Comparison of ENCODE assay signal across 27 mouse cellular contexts in genomic region chr6:87743281-87743680, GRCm38 (mm10). TPM values are rescaled to one million over a fixed set of nuclear protein-coding genes. Genes with fewer than 3 reads are reported as not detected.
DNase-seq lines count a peak whose midpoint lies in the region; ATAC-seq lines count a peak whose summit lies in the region.
"Had no signal": no experiment of that assay in that cellular context is flagged by ENCODE, and none has a peak within 500 bp of the region (broad histone marks: within the 10 kb centered on the region; RNA-seq: fewer than 3 reads in every experiment).

No protein-coding gene starts in this region.

- ATAC-seq in heart, embryonic 11.5 days (replicated peaks; ENCODE audit: insufficient number of reproducible peaks, low FRiP score, low TSS enrichment), result no peak
- no peak for ATAC-seq in liver, embryonic 13.5 days (ENCODE audit: low read depth)
- no peak for ATAC-seq in liver, embryonic 12.5 days
- ATAC-seq: forebrain, postnatal 0 days; inflammation-experienced regulatory T-cells, adult 6 months had no signal

- intact Hi-C loops in gastrocnemius, postnatal 14 days (cut with DNase I; ENCODE audit: low total_unique reads), result no loop called here
- intact Hi-C loops in left cerebral cortex, postnatal 36 days (cut with DNase I), result no loop called here

- H3K4me1 ChIP-seq in heart, embryonic 11.5 days (ENCODE audit: control insufficient read depth, insufficient read depth, low read length), result peaks cover 22% of the 10 kb centered on the region
- H3K4me1 ChIP-seq in liver, embryonic 13.5 days (replicated peaks), result peaks cover 96% of the 10 kb centered on the region
- H3K4me1 ChIP-seq in liver, embryonic 12.5 days, result peaks cover 96% of the 10 kb centered on the region

- H3K4me3 ChIP-seq in heart, embryonic 11.5 days (ENCODE audit: low read depth, low read length), result no peak overlapping the region
- H3K4me3 ChIP-seq in liver, embryonic 13.5 days (replicated peaks), result no peak overlapping the region
- H3K4me3 ChIP-seq in liver, embryonic 12.5 days, result no peak overlapping the region
- H3K4me3 ChIP-seq: erythroblast, embryonic 14.5 days; forebrain, embryonic 12.5 days; heart, embryonic 15.5 days; hindbrain, embryonic 10.5 days; hindbrain, embryonic 15.5 days; kidney, embryonic 15.5 days; left cerebral cortex, adult 2 months; limb, embryonic 15.5 days; midbrain, embryonic 12.5 days had no signal

- no peaks in the 10 kb centered on the region for H3K36me3 ChIP-seq in heart, embryonic 11.5 days (ENCODE audit: control insufficient read depth, insufficient read depth, low read length)
- no peaks in the 10 kb centered on the region for H3K36me3 ChIP-seq in liver, embryonic 13.5 days
- no peaks in the 10 kb centered on the region for H3K36me3 ChIP-seq in liver, embryonic 12.5 days
- H3K36me3 ChIP-seq: forebrain, embryonic 12.5 days; heart, embryonic 15.5 days; hindbrain, embryonic 15.5 days; kidney, embryonic 15.5 days; limb, embryonic 15.5 days; midbrain, embryonic 12.5 days had no signal

- no peak overlapping the region for H3K4me2 ChIP-seq in heart, embryonic 11.5 days
- no peak overlapping the region for H3K4me2 ChIP-seq in liver, embryonic 13.5 days
- no peak overlapping the region for H3K4me2 ChIP-seq in liver, embryonic 12.5 days
- H3K4me2 ChIP-seq: forebrain, embryonic 12.5 days; heart, embryonic 15.5 days; hindbrain, embryonic 15.5 days; kidney, embryonic 15.5 days; limb, embryonic 15.5 days; midbrain, embryonic 12.5 days had no signal

- 69% methylated on average over 5 of the region's 5 CpGs for WGBS in heart, embryonic 11.5 days (ENCODE audit: insufficient replicate concordance)
- 82% methylated on average over 5 of the region's 5 CpGs for WGBS in liver, embryonic 13.5 days (ENCODE audit: insufficient replicate concordance)
- 76% methylated on average over 5 of the region's 5 CpGs for WGBS in liver, embryonic 12.5 days (ENCODE audit: insufficient replicate concordance)

- H3K27ac ChIP-seq in heart, embryonic 11.5 days (ENCODE audit: low read depth, low read length), result no peak overlapping the region
- peak overlapping the region; percentile 43; the same call in 1 of the 2 replicates for H3K27ac ChIP-seq in liver, embryonic 13.5 days
- no peak overlapping the region for H3K27ac ChIP-seq in liver, embryonic 12.5 days
- H3K27ac ChIP-seq: forebrain, embryonic 12.5 days; heart, embryonic 15.5 days; hindbrain, embryonic 10.5 days; hindbrain, embryonic 15.5 days; kidney, embryonic 15.5 days; left cerebral cortex, adult 2 months; limb, embryonic 15.5 days; midbrain, embryonic 12.5 days had no signal

- peak; percentile 41 to 57 for DNase-seq in heart, adult 18-20 months
- DNase-seq in liver, embryonic 13.5 days, result no peak
- peak; percentile 42 for DNase-seq in gastrocnemius, postnatal 14 days
- peak; percentile 75 for DNase-seq in skeletal muscle tissue, adult 2 months (ENCODE audit: low read depth, low spot score)
- DNase-seq in left cerebral cortex, postnatal 36 days (ENCODE audit: low spot score in 2 of 2), result no peak
- DNase-seq: adrenal gland, adult 2 months; cerebellum, adult 2 months; forebrain, postnatal 0 days; kidney, adult 11 months; thymus, adult 2 months had no signal

- H3K9ac ChIP-seq in heart, embryonic 11.5 days (ENCODE audit: low read depth, low read length), result no peak overlapping the region
- H3K9ac ChIP-seq in liver, embryonic 13.5 days, result no peak overlapping the region
- no peak overlapping the region for H3K9ac ChIP-seq in liver, embryonic 12.5 days
- H3K9ac ChIP-seq: forebrain, embryonic 12.5 days; forebrain, postnatal 0 days; heart, embryonic 15.5 days; hindbrain, embryonic 15.5 days; kidney, embryonic 15.5 days; limb, embryonic 15.5 days; liver, postnatal 0 days; midbrain, embryonic 12.5 days had no signal

- peaks cover 3% of the 10 kb centered on the region; the same call in 1 of the 2 replicates for H3K27me3 ChIP-seq in heart, embryonic 11.5 days (ENCODE audit: control insufficient read depth, insufficient read depth, low read length)
- no peaks in the 10 kb centered on the region for H3K27me3 ChIP-seq in liver, embryonic 13.5 days
- no peaks in the 10 kb centered on the region for H3K27me3 ChIP-seq in liver, embryonic 12.5 days (replicated peaks)
- H3K27me3 ChIP-seq: forebrain, embryonic 12.5 days; heart, embryonic 15.5 days; hindbrain, embryonic 15.5 days; kidney, embryonic 15.5 days; limb, embryonic 15.5 days had no signal

- no peaks in the 10 kb centered on the region for H3K9me3 ChIP-seq in heart, embryonic 11.5 days (replicated peaks; ENCODE audit: control insufficient read depth, low read length)
- H3K9me3 ChIP-seq in liver, embryonic 13.5 days (replicated peaks), result no peaks in the 10 kb centered on the region
- no peaks in the 10 kb centered on the region for H3K9me3 ChIP-seq in liver, embryonic 12.5 days (replicated peaks)
- H3K9me3 ChIP-seq: forebrain, embryonic 12.5 days; heart, embryonic 15.5 days; hindbrain, embryonic 10.5 days; hindbrain, embryonic 15.5 days; kidney, embryonic 15.5 days; limb, embryonic 15.5 days; midbrain, embryonic 12.5 days had no signal

RNA-seq across cellular contexts. Expression of gene Efcc1, which starts 12.6 kb away (rescaled TPM):
- total RNA-seq in heart, adult 18-20 months (2021), result 1 to 10 TPM in 1 of 2 experiments, under 1 TPM in 1; 0.94 to 1.3 TPM
- 0.25 TPM in 1 of 2 replicates, not detected in the other for polyA plus RNA-seq in heart, embryonic 11.5 days (2014; fragmentation: Nextera tagmentation; extraction: Ambion mirVana)
- 0.16 and 0.35 TPM in 2 replicates for polyA plus RNA-seq in liver, embryonic 13.5 days (2015; fragmentation: Nextera tagmentation; extraction: Ambion mirVana)
- 0.51 and 0.63 TPM in 2 replicates for polyA plus RNA-seq in liver, embryonic 12.5 days (2016; fragmentation: Nextera tagmentation; extraction: Ambion mirVana)
- 1 to 10 TPM; 1.6 to 2.0 TPM for total RNA-seq in gastrocnemius, postnatal 14 days (2021)
- 1 to 10 TPM; 3.9 to 6.0 TPM for total RNA-seq in left cerebral cortex, postnatal 36 days (2021)
- total RNA-seq: ES-E14; megakaryocyte, adult 5-6 weeks had no signal
- polyA plus RNA-seq: erythroblast, embryonic 14.5 days had no signal

RNA-seq across cellular contexts. Expression of gene Gp9, which starts 34.6 kb away (rescaled TPM):
- total RNA-seq in heart, adult 18-20 months (2021), result 1 to 10 TPM; 1.2 TPM
- 6.1 and 7.1 TPM in 2 replicates for polyA plus RNA-seq in heart, embryonic 11.5 days (2014; fragmentation: Nextera tagmentation; extraction: Ambion mirVana)
- polyA plus RNA-seq in liver, embryonic 13.5 days (2015; fragmentation: Nextera tagmentation; extraction: Ambion mirVana), result 32.7 and 35.6 TPM in 2 replicates
- polyA plus RNA-seq in liver, embryonic 12.5 days (2016; fragmentation: Nextera tagmentation; extraction: Ambion mirVana), result 40.9 and 44.2 TPM in 2 replicates
- total RNA-seq in gastrocnemius, postnatal 14 days (2021), result not detected
- total RNA-seq in left cerebral cortex, postnatal 36 days (2021), result 1 to 10 TPM; 1.3 to 1.9 TPM
- total RNA-seq: adrenal gland, postnatal 36 days; ES-E14 had no signal
- polyA plus RNA-seq: activated CD4-positive, CD25-positive, alpha-beta regulatory T cell, adult 4 months had no signal

Comparison
In these comparisons a context has a peak if more than half of its experiments do, and no peak if none do; other contexts are left out.
1. DNase-seq: peak in heart, adult 18-20 months (2 of 2), gastrocnemius, postnatal 14 days (single experiment) and skeletal muscle tissue, adult 2 months (single experiment); none in liver, embryonic 13.5 days (single experiment) and left cerebral cortex, postnatal 36 days (0 of 2).